Mouse (Mus musculus) G1E (cell line): Measurements from ENCODE around the gene Lrrc57.

Experiments
- CTCF ChIP-seq: IDR thresholded peaks from 2 replicates; pipeline ENCODE4 v1.5.1; 2012; ENCODE audit warnings: low read depth, low read length, inconsistent platforms, mixed read lengths
- POLR2AphosphoS5 ChIP-seq: IDR thresholded peaks from 2 replicates; pipeline ENCODE4 v1.6.1; 2012; ENCODE audit warnings: low read depth, low read length, inconsistent platforms; ENCODE audit not compliant: insufficient replicate concordance
- TAL1 ChIP-seq: conservative IDR thresholded peaks from 2 replicates; pipeline ENCODE4 v1.6.1; 2012; ENCODE audit warnings: low read depth, low read length, inconsistent platforms, mixed read lengths

- no peak for TF ChIP-seq TAL1
- TF ChIP-seq CTCF = no peak
- no peak for TF ChIP-seq POLR2AphosphoS5
Observed at GRCm38 (mm10) chr2:120616279-120617163, 7.2 kb upstream of the Lrrc57 start.
